Mouse (Mus musculus): Measurements from ENCODE around the gene Arl6ip4.

DNA sequence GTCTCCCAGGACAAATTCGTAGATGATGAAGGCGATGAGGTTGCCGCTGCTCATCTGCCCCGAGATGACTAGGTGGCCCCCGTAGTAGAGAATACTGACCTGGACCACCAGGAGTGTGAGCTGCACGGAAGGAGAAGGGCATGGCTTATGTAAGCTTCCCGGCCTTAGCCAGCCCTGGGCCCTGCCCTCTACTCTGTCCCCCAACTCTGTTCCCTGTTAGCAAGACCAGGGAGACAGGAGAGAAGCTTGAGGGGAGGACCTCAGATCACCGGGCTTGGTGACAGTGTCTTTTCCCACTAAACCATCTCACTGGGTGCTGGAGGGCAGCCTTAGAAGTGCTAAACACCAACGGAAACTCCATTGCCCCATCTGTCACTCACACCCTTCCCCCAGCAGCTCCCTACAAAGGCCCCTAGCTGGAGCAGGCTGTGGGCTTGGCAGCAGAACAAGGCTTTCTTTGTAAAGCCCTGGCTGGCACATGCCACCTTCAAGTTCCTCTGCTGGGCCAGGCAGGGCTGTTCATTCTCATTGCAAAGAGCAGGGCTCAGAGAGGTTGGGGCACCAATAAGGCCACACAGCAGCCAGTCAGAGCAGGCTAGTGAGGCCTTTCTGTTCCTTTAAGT lies 37.0 kb upstream of the Arl6ip4 start:
- TF ChIP-seq CTCF (IDR thresholded peaks at IDR 0.05; ENCODE audit: insufficient read depth, low read length) (no peak), POLR2A (IDR thresholded peaks at IDR 0.05; ENCODE audit: borderline replicate concordance, extremely low read depth, low read depth, low read length) (no peak)
